Mouse (Mus musculus): ENCODE data around the gene Dnajc3. TPM values are rescaled to one million over a fixed set of nuclear protein-coding genes. Genes with fewer than 3 reads are reported as not detected.

Gene Dnajc3
- total RNA-seq (2014; fragmentation: Nextera tagmentation) (21.3 and 26.6 TPM in 2 replicates), total RNA-seq (2017) (53.3 and 67.5 TPM in 2 replicates)

DNA sequence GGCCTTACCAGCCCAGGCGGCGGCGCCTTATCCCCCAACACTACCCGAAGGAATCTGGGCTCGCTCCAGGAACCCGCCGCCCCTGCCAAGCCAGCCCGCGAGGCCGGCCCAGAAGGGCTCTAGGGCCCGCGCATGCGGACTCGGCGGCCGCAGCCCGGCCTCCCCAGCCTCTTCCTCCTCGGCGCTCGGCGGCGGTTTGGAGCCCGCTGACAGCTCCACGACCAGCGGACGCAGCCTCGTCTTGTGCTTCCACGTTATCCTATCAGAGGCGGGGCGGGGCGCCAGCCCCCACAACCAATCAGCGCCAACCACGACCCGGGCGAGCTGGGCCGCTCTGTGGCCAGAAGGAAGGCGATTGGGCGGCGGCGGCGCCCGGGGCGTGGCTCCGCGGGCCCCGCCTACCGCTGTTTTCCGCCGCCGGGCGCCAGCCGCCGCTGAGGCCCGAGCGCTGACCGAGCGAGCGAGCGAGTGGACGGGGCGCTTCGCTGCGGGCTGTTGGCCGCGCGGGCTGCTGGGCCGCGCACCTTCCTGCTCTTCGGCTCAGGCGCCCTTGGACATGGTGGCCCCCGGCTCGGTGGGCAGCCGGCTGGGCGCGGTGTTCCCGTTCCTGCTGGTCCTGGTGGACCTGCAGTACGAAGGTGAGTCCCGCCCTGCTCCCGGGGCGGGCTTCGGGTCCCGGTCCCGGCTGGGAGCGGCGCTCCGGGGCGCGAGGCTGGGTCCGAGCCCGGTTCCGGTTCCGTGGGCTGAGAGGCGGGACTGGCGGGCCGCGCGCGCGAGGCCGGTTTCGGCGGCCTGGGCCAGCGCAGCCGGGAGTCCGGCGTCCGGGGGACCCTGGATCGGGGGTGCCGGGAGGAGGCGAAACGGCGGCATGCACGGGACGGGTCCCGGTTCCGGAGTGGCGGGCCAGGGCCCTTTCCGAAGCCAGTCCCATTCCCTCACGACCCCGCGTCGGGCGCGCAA is at the start of gene Dnajc3:
Dnajc3 (plus strand) TSS at position 444 of the 960 bp plus-strand sequence.
- peak; percentile 98 for ATAC-seq (replicated peaks; ENCODE audit: low FRiP score, low TSS enrichment, poor library complexity, severe bottlenecking)

GRCm38 (mm10) chr14:118890101-118890500 is 47.7 kb upstream of the Dnajc3 start:
- ATAC-seq (replicated peaks; ENCODE audit: low FRiP score, low TSS enrichment, poor library complexity, severe bottlenecking), result no peak

DNA sequence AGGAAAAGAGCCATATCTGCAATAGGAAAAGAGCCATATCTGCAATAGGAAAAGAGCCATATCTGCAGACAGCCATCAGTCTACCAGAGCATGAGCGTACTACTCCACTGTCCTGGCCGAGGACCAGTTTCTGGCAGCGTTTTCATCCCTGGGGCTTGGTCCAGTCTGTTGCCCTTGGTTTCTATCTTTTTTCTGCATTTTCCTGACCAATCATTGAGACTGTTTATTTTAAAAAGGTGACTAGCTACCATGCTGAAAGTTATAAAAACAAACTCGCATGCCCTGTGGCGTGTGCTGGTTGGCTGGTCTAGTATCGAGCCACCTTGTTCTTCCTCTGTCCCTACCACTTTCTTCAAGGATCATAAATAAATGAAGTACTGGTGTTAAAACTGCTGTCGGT is 42.5 kb upstream of the Dnajc3 start:
- ATAC-seq (replicated peaks; ENCODE audit: low FRiP score, low TSS enrichment, poor library complexity, severe bottlenecking), result no peak

- ATAC-seq (replicated peaks; ENCODE audit: low FRiP score, low TSS enrichment, poor library complexity, severe bottlenecking), result no peak
These were observed 42.1 kb upstream of the Dnajc3 start for GRCm38 (mm10) chr14:118895655-118896054.

GRCm38 (mm10) chr14:118899940-118900339 is 37.8 kb upstream of the Dnajc3 start:
- ATAC-seq (replicated peaks; ENCODE audit: low FRiP score, low TSS enrichment, poor library complexity, severe bottlenecking), result no peak

- no peak for ATAC-seq (replicated peaks; ENCODE audit: low FRiP score, low TSS enrichment, poor library complexity, severe bottlenecking)
These were observed 36.9 kb upstream of the Dnajc3 start for GRCm38 (mm10) chr14:118900911-118901310.

- ATAC-seq (replicated peaks; ENCODE audit: low FRiP score, low TSS enrichment, poor library complexity, severe bottlenecking), result no peak
These were observed 34.4 kb upstream of the Dnajc3 start for GRCm38 (mm10) chr14:118903397-118903796.

- no peak for ATAC-seq (replicated peaks; ENCODE audit: low FRiP score, low TSS enrichment, poor library complexity, severe bottlenecking)
These were observed 33.8 kb upstream of the Dnajc3 start for GRCm38 (mm10) chr14:118903867-118904562.

GRCm38 (mm10) chr14:118907592-118907991 is 30.2 kb upstream of the Dnajc3 start:
- ATAC-seq (replicated peaks; ENCODE audit: low FRiP score, low TSS enrichment, poor library complexity, severe bottlenecking), result 0 out of 2 replicates have a peak, but pooled peaks have one; percentile 31

- ATAC-seq (replicated peaks; ENCODE audit: low FRiP score, low TSS enrichment, poor library complexity, severe bottlenecking), result no peak
These were observed 27.9 kb upstream of the Dnajc3 start for GRCm38 (mm10) chr14:118909872-118910271.

DNA sequence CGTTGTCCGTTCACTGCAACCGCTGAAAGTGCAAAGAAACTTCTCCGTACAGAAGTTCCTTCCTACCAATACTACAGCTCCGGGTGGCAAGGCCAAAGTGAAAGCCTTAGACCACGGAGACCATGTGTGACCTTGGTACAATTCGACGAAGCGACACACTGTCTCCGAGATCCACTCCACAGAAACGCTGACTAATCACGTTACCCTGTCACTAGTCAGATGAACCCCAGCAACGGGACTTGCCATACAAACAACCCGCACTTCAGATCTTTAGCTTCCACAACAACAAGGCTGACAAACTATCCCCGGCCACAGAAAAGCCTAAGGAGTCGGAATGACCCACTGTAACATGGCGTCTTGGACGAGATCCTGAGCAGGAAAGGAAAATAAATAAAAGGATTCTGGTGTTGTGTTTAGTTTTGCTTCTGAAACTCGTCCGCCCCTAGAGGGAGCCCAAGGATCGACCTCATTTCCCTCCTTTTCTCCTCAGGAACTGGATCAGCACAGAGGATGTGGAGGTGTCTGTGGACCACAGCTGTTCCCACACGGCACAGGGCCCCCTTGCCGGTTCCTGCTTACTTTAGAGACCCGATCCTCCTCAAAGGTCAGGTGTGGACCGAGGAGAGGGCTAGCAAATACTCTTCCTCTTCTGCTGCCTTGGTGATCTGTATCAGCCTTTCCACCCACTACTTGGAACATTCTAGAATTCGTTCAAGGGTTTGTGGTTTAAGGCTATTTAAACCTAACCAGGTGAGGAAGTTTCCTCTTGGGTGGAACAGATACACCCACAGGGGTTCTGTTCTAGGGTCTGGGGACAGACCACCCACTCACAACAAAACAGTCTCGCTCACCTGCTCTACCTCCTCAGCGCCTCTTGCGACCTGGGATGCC is 27.2 kb upstream of the Dnajc3 start:
- ATAC-seq (replicated peaks; ENCODE audit: low FRiP score, low TSS enrichment, poor library complexity, severe bottlenecking), result peak; percentile 79

DNA sequence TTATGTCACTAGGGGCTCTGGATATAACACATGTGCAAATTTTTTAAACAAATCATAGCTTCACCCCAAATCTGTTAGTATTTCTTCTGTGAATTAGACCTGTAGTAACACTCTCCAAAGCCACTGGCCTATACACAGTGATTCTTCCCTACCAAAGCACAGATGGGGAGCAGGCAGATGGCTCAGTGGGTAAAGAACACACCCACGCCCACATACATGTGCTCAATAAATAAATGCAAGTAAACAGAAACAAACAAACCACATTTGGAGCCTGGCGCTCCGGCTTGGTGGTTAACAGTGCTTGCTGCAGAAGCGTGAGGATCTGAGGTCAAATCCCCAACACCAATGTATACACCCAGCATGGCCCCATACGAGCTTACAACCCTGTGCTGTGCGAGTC is 26.3 kb upstream of the Dnajc3 start:
- ATAC-seq (replicated peaks; ENCODE audit: low FRiP score, low TSS enrichment, poor library complexity, severe bottlenecking), result no peak

DNA sequence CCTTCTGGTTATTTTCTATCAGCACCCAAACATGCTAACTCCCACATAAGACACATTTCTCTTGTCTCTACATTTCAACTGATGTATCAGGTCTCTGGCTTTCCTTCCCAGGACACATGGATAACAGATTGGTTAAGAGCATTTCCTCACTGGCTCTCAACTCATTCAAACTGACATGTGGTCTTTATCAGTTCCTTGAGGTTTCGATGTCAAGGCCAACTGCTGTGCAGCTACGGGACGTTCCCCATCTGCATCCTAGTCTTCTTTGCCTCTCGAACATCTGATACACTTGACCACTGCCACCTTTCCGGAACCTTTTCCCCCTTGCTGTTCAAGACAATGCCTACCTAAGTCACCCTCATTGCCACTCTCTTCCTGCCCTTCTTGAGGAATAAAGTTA is 24.1 kb upstream of the Dnajc3 start:
- peak; percentile 51 for ATAC-seq (replicated peaks; ENCODE audit: low FRiP score, low TSS enrichment, poor library complexity, severe bottlenecking)

- peak; percentile 73 for ATAC-seq (replicated peaks; ENCODE audit: low FRiP score, low TSS enrichment, poor library complexity, severe bottlenecking)
These were observed 18.8 kb upstream of the Dnajc3 start for GRCm38 (mm10) chr14:118919025-118919424.

GRCm38 (mm10) chr14:118920654-118921053 is 17.1 kb upstream of the Dnajc3 start:
- no peak for ATAC-seq (replicated peaks; ENCODE audit: low FRiP score, low TSS enrichment, poor library complexity, severe bottlenecking)

DNA sequence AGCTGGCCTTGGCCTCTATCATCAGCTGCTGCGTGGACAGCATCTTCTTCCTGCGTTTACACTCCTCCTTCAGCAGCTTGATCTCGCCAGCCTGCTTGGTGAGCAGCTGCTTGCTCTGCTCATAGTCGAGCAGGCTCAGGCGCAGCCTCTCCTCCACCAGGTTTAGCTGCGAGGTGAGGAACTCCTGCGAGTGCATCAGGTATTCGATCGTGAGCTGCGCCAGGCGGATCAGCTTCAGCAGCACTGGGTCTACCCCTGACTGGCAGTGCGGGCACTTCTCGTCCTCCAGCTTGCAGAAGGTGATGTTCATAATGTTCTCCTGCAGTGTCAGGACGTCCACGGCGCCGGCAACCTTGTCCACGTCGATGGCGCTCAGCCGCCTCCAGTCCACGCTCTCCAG is 15.5 kb upstream of the Dnajc3 start:
- no peak for ATAC-seq (replicated peaks; ENCODE audit: low FRiP score, low TSS enrichment, poor library complexity, severe bottlenecking)

DNA sequence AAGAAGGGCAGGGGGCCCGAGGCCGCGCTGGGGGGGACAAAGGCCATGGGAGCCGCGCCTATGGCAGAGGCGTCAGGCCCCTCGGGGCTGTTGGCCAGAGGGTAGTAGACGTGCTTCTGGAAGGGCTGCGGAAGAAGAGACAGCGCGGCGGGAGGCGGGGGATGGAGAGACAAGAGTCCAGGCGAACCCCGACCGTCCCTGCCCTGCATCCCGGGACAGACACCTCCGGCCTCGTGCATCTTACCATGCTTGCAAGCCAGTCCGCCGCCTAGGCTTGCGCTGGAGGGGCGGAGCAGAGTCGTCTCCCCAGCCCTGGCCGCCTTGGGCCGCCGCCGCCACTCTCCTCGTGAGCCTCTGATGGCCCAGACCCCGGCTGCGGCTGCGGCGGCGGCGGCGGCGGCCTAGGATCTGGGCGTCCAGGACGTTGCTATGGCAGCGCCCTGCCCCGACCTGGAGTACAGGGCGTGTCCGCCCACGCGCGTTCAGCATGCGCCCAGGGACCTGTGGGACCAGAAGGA is 15.1 kb upstream of the Dnajc3 start:
- peak; percentile 43 for ATAC-seq (replicated peaks; ENCODE audit: low FRiP score, low TSS enrichment, poor library complexity, severe bottlenecking)

DNA sequence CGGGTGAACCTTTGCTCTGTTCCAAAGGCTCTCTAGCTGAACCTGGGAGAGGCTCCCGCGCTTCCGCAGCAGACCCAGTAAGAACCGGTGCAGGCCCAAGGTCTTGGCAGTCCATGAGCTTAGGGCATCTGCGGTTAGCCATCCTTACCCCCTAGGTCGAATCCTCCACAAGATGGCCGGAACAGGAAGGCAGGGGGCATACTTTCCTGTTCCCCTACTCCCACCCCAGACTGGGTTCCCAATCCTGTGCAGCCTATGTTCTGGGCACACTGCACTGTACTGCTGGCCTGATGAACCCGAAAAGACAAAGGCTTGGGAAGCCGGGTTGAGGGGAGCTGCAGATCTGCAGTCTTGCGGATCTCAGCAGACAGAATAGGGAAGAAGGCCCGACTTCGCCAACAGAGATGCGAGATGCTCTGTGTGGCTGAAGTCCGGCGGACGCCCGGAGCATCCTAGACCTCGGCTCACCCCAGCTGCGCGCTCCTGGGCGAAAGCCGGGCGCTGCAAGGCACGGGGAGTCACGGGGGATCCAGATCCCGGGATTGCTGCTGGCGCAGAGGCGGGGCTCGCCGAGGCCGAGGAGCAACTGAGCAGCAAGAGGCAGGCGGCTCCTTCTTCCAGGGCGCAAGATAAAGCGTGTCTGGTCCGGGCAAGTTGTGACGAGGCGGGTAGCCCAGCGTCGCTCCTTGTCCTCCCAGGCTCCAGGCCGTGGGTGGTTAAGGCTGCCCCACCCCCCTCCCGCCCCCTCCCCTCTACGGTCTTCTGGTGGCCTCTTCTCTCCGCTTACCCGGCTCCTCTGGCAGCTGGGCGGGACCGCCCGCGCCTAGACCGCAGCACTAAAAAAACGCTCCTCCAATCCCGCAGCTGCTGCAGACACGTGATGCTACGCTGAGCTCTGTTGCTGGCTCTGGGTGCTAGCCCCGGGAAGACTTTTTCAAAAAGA is 12.8 kb upstream of the Dnajc3 start, which contains the start of gene Dzip1:
Dzip1 (minus strand) TSS at position 788 of the 943 bp plus-strand sequence.
- ATAC-seq (replicated peaks; ENCODE audit: low FRiP score, low TSS enrichment, poor library complexity, severe bottlenecking), result peak; percentile 48
